Mouse (Mus musculus) forebrain, embryonic 15.5 days (tissue): ENCODE measurements around the gene Gab2. TPM values are rescaled to one million over a fixed set of nuclear protein-coding genes. Genes with fewer than 3 reads are reported as not detected.
A peak's percentile ranks its signal among the peaks of the same experiment; 100 is the strongest.

Experiments
- ATAC-seq: fragments of 200-750 bp; cut with Nextera tagmentation; replicated peaks from 2 replicates; pipeline ENCODE4 v1.8.0; 2017; ENCODE audit warnings: mild to moderate bottlenecking, moderate TSS enrichment, moderate library complexity
- H3K27ac ChIP-seq: fragments of 300-500 bp; sonication (generic); replicated peaks from 2 replicates; pipeline ENCODE4 v1.5.1; 2015; ENCODE audit warnings: mild to moderate bottlenecking, inconsistent platforms
- H3K27me3 ChIP-seq: fragments of 300-500 bp; sonication (generic); 2 replicates; pipeline ENCODE4 v1.6.1; 2015; ENCODE audit warnings: inconsistent platforms
- H3K36me3 ChIP-seq: fragments of 300-500 bp; sonication (generic); 2 replicates; pipeline ENCODE4 v1.6.1; 2015; ENCODE audit warnings: mild to moderate bottlenecking, inconsistent platforms
- H3K4me1 ChIP-seq: fragments of 300-500 bp; sonication (generic); 2 replicates; pipeline ENCODE4 v1.6.1; 2015; ENCODE audit warnings: inconsistent platforms
- H3K4me2 ChIP-seq: fragments of 300-500 bp; sonication (generic); replicated peaks from 2 replicates; pipeline ENCODE4 v1.6.1; 2015; ENCODE audit warnings: mild to moderate bottlenecking, inconsistent platforms
- H3K4me3 ChIP-seq: fragments of 300-500 bp; sonication (generic); 2 replicates; pipeline ENCODE4 v1.5.1; 2015; ENCODE audit warnings: mild to moderate bottlenecking, inconsistent platforms
- H3K9ac ChIP-seq: fragments of 300-500 bp; sonication (generic); replicated peaks from 2 replicates; pipeline ENCODE4 v1.6.1; 2015; ENCODE audit warnings: mild to moderate bottlenecking, inconsistent platforms
- H3K9me3 ChIP-seq: fragments of 300-500 bp; sonication (generic); 2 replicates; pipeline ENCODE4 v1.6.1; 2016; ENCODE audit warnings: inconsistent platforms
- WGBS: fragments of 180-500 bp; shearing (Covaris S2); methylation state at CpG from one replicate; pipeline ENCODE4 v1.1.7; 2015; ENCODE audit warnings: mixed read lengths; 5-methylcytosine and 5-hydroxymethylcytosine counted together
- polyA plus RNA-seq: library from polyadenylated mRNA; unstranded; fragments of >200 nt; fragmentation: Nextera tagmentation; extraction: Ambion mirVana; gene quantifications from 2 replicates; pipeline ENCODE4 v1.2.1, GENCODE M21; 2015

The Gab2 gene
- polyA plus RNA-seq, 1 experiment from 2014 or later = 13.9 TPM

GRCm38 (mm10) chr7:97151082-97151813, 69.9 kb downstream of the Gab2 start:
- WGBS = 23% methylated on average over 2 of the region's 2 CpGs
- H3K4me1 ChIP-seq = no peaks in the 10 kb centered on the region
- no peaks in the 10 kb centered on the region for H3K27me3 ChIP-seq
- no peak overlapping the region for H3K4me3 ChIP-seq
- H3K36me3 ChIP-seq = no peaks in the 10 kb centered on the region
- H3K9me3 ChIP-seq = no peaks in the 10 kb centered on the region
- peak; percentile 77 for ATAC-seq
- H3K4me2 ChIP-seq = no peak overlapping the region
- no peak overlapping the region for H3K9ac ChIP-seq
- no peak overlapping the region for H3K27ac ChIP-seq

- no peaks in the 10 kb centered on the region for H3K27me3 ChIP-seq
- H3K9me3 ChIP-seq = no peaks in the 10 kb centered on the region
- no peak overlapping the region for H3K4me3 ChIP-seq
- no peaks in the 10 kb centered on the region for H3K36me3 ChIP-seq
- H3K27ac ChIP-seq = no peak overlapping the region
- H3K4me2 ChIP-seq = no peak overlapping the region
- no peak overlapping the region for H3K9ac ChIP-seq
- H3K4me1 ChIP-seq = no peaks in the 10 kb centered on the region
- no peak for ATAC-seq
- 73% methylated on average over 2 of the region's 2 CpGs for WGBS
These were observed 73.5 kb downstream of the Gab2 start for GRCm38 (mm10) chr7:97154756-97155487.

GRCm38 (mm10) chr7:97164261-97164660, 82.9 kb downstream of the Gab2 start:
- Histone ChIP-seq H3K9ac (no peak overlapping the region), H3K4me3 (no peak overlapping the region), H3K27me3 (no peaks in the 10 kb centered on the region), H3K9me3 (no peaks in the 10 kb centered on the region), H3K27ac (no peak overlapping the region), H3K4me2 (no peak overlapping the region), H3K4me1 (no peaks in the 10 kb centered on the region), H3K36me3 (no peaks in the 10 kb centered on the region)
- 48% methylated on average over 1 of the region's 1 CpGs for whole genome bisulfite sequencing
- no peak for ATAC-seq

GRCm38 (mm10) chr7:97171089-97171488, 89.7 kb downstream of the Gab2 start:
- 81% methylated on average over 1 of the region's 1 CpGs for WGBS
- ATAC-seq = no peak
- Histone ChIP-seq H3K4me2 (no peak overlapping the region), H3K27me3 (no peaks in the 10 kb centered on the region), H3K9me3 (no peaks in the 10 kb centered on the region), H3K4me1 (no peaks in the 10 kb centered on the region), H3K9ac (no peak overlapping the region), H3K4me3 (no peak overlapping the region), H3K27ac (no peak overlapping the region), H3K36me3 (no peaks in the 10 kb centered on the region)

- Histone ChIP-seq H3K4me2 (no peak overlapping the region), H3K4me1 (no peaks in the 10 kb centered on the region), H3K9ac (no peak overlapping the region), H3K36me3 (no peaks in the 10 kb centered on the region), H3K9me3 (no peaks in the 10 kb centered on the region), H3K4me3 (no peak overlapping the region), H3K27me3 (no peaks in the 10 kb centered on the region), H3K27ac (no peak overlapping the region)
- 93% methylated on average over 4 of the region's 4 CpGs for WGBS
- no peak for ATAC-seq
These were observed 90.3 kb downstream of the Gab2 start for GRCm38 (mm10) chr7:97171719-97172118.

GRCm38 (mm10) chr7:97172126-97172525, 90.7 kb downstream of the Gab2 start:
- ATAC-seq = no peak
- H3K4me1 ChIP-seq = no peaks in the 10 kb centered on the region
- no peak overlapping the region for H3K9ac ChIP-seq
- no peak overlapping the region for H3K27ac ChIP-seq
- WGBS = 89% methylated on average over 3 of the region's 3 CpGs
- no peak overlapping the region for H3K4me3 ChIP-seq
- H3K9me3 ChIP-seq = no peaks in the 10 kb centered on the region
- no peak overlapping the region for H3K4me2 ChIP-seq
- no peaks in the 10 kb centered on the region for H3K27me3 ChIP-seq
- no peaks in the 10 kb centered on the region for H3K36me3 ChIP-seq

GRCm38 (mm10) chr7:97181931-97182330, 100.5 kb downstream of the Gab2 start:
- Histone ChIP-seq H3K27me3 (no peaks in the 10 kb centered on the region), H3K4me1 (peaks cover 6% of the 10 kb centered on the region), H3K9ac (no peak overlapping the region), H3K36me3 (no peaks in the 10 kb centered on the region), H3K4me2 (no peak overlapping the region), H3K4me3 (no peak overlapping the region), H3K9me3 (no peaks in the 10 kb centered on the region), H3K27ac (no peak overlapping the region)
- ATAC-seq = no peak
- 85% methylated on average over 1 of the region's 1 CpGs for WGBS

GRCm38 (mm10) chr7:97183426-97183825, 102.0 kb downstream of the Gab2 start:
- Histone ChIP-seq H3K27me3 (no peaks in the 10 kb centered on the region), H3K4me1 (peaks cover 6% of the 10 kb centered on the region), H3K27ac (no peak overlapping the region), H3K4me2 (no peak overlapping the region), H3K4me3 (no peak overlapping the region), H3K9ac (no peak overlapping the region), H3K36me3 (no peaks in the 10 kb centered on the region), H3K9me3 (no peaks in the 10 kb centered on the region)
- 55% methylated on average over 4 of the region's 4 CpGs for WGBS
- no peak for ATAC-seq

GRCm38 (mm10) chr7:97184005-97184404, 102.6 kb downstream of the Gab2 start:
- 95% methylated on average over 1 of the region's 1 CpGs for WGBS
- H3K4me1 ChIP-seq = peaks cover 6% of the 10 kb centered on the region

GRCm38 (mm10) chr7:97187387-97188081, 106.1 kb downstream of the Gab2 start:
- no peak for ATAC-seq
- 92% methylated on average over 2 of the region's 2 CpGs for WGBS

More at GRCm38 (mm10) chr7:97184005-97184404, 102.6 kb downstream of the Gab2 start:
- Histone ChIP-seq H3K36me3 (no peaks in the 10 kb centered on the region), H3K27ac (no peak overlapping the region), H3K27me3 (no peaks in the 10 kb centered on the region), H3K9ac (no peak overlapping the region), H3K9me3 (no peaks in the 10 kb centered on the region), H3K4me2 (no peak overlapping the region), H3K4me3 (no peak overlapping the region)
- no peak for ATAC-seq

GRCm38 (mm10) chr7:97189116-97189515, 107.7 kb downstream of the Gab2 start:
- peaks cover 6% of the 10 kb centered on the region for H3K4me1 ChIP-seq
- H3K9me3 ChIP-seq = no peaks in the 10 kb centered on the region
- no peaks in the 10 kb centered on the region for H3K36me3 ChIP-seq
- no peak overlapping the region for H3K9ac ChIP-seq
- 38% methylated on average over 1 of the region's 1 CpGs for WGBS
- ATAC-seq = no peak
- H3K4me2 ChIP-seq = no peak overlapping the region
- H3K27ac ChIP-seq = no peak overlapping the region
- no peak overlapping the region for H3K4me3 ChIP-seq
- H3K27me3 ChIP-seq = no peaks in the 10 kb centered on the region

More at GRCm38 (mm10) chr7:97187387-97188081, 106.1 kb downstream of the Gab2 start:
- H3K4me3 ChIP-seq = no peak overlapping the region
- H3K9me3 ChIP-seq = no peaks in the 10 kb centered on the region
- H3K4me2 ChIP-seq = no peak overlapping the region
- no peak overlapping the region for H3K9ac ChIP-seq
- no peaks in the 10 kb centered on the region for H3K36me3 ChIP-seq
- H3K27ac ChIP-seq = no peak overlapping the region
- H3K27me3 ChIP-seq = no peaks in the 10 kb centered on the region
- peaks cover 6% of the 10 kb centered on the region for H3K4me1 ChIP-seq

- H3K36me3 ChIP-seq = no peaks in the 10 kb centered on the region
- no peak overlapping the region for H3K4me3 ChIP-seq
- no peaks in the 10 kb centered on the region for H3K9me3 ChIP-seq
- WGBS = 77% methylated on average over 2 of the region's 2 CpGs
- no peak overlapping the region for H3K27ac ChIP-seq
- H3K9ac ChIP-seq = no peak overlapping the region
- H3K27me3 ChIP-seq = no peaks in the 10 kb centered on the region
- no peak for ATAC-seq
- no peaks in the 10 kb centered on the region for H3K4me1 ChIP-seq
- H3K4me2 ChIP-seq = no peak overlapping the region
These were observed 122.5 kb downstream of the Gab2 start for GRCm38 (mm10) chr7:97203907-97204306.
